Mouse (Mus musculus) left cerebral cortex, postnatal 25 days (tissue): ENCODE results near the gene Gm28036. TPM values are rescaled to one million over a fixed set of nuclear protein-coding genes. Genes with fewer than 3 reads are reported as not detected.

Source experiments
- total RNA-seq, 2 experiments: library from RNA; stranded (reverse); gene quantifications; 2 replicates each; pipeline ENCODE4 v1.2.3; 2021

Gm28036 gene
- total RNA-seq, 2 experiments from 2014 or later: 19.1 to 22.0 TPM

Other genes with a start within 250 kb of the Gm28036 start
- gene Uqcc1, start 196.8 kb downstream of the Gm28036 start, total RNA-seq: 10 to 100 TPM; 59.7 to 61.8 TPM
- gene Gm15557, start 186.4 kb downstream of the Gm28036 start, total RNA-seq: not detected
- under 1 TPM in 1 of 2 experiments, not detected in 1; 0.23 TPM for gene Gdf5, start 181.7 kb downstream of the Gm28036 start, total RNA-seq
- gene Cep250, start 170.6 kb downstream of the Gm28036 start, total RNA-seq: 10 to 100 TPM; 15.8 to 18.4 TPM
- gene 6430550D23Rik, start 119.1 kb downstream of the Gm28036 start, total RNA-seq: 1 to 10 TPM; 1.5 to 2.1 TPM
- 100 to 1,000 TPM; 199 to 206 TPM for gene Ergic3, start 119.0 kb downstream of the Gm28036 start, total RNA-seq
- not detected for gene Fer1l4, start 74.1 kb downstream of the Gm28036 start, total RNA-seq
- gene Spag4, start 61.9 kb downstream of the Gm28036 start, total RNA-seq: 1 to 10 TPM; 3.6 to 4.2 TPM
- gene Cpne1, start 15.1 kb downstream of the Gm28036 start, total RNA-seq: 10 to 100 TPM; 22.5 to 30.3 TPM
- 10 to 100 TPM; 22.4 to 24.6 TPM for gene Rbm12, start 15.1 kb downstream of the Gm28036 start, total RNA-seq
- gene Romo1, start 16.9 kb upstream of the Gm28036 start, total RNA-seq: 100 to 1,000 TPM; 168 to 181 TPM
- 10 to 100 TPM; 37.8 to 42.7 TPM for gene Nfs1, start 17.1 kb upstream of the Gm28036 start, total RNA-seq
- gene Rbm39, start 53.1 kb upstream of the Gm28036 start, total RNA-seq: 100 to 1,000 TPM; 279 to 290 TPM
- 10 to 100 TPM; 68.3 to 76.5 TPM for gene Phf20, start 69.4 kb upstream of the Gm28036 start, total RNA-seq
- gene Cnbd2, start 185.2 kb upstream of the Gm28036 start, total RNA-seq: 1 to 10 TPM; 5.4 to 5.5 TPM
- gene Scand1, start 185.6 kb upstream of the Gm28036 start, total RNA-seq: 10 to 100 TPM; 86.0 to 89.2 TPM